Mouse (Mus musculus) heart, embryonic 16.5 days (tissue): ENCODE measurements around the gene Prr13. TPM values are rescaled to one million over a fixed set of nuclear protein-coding genes. Genes with fewer than 3 reads are reported as not detected.

Source experiments
- ATAC-seq: fragments of 200-750 bp; cut with Nextera tagmentation; replicated peaks from 2 replicates; pipeline ENCODE4 v1.8.0; 2017; ENCODE audit warnings: moderate number of reproducible peaks; ENCODE audit not compliant: insufficient read depth, low FRiP score; ENCODE audit errors: extremely low read depth
- H3K27ac ChIP-seq: fragments of 300-500 bp; sonication (generic); 2 replicates; pipeline ENCODE4 v1.5.1; 2014; ENCODE audit warnings: mild to moderate bottlenecking, low read length, control low read depth, moderate library complexity
- H3K27me3 ChIP-seq: fragments of 300-500 bp; sonication (generic); 2 replicates; pipeline ENCODE4 v1.6.1; 2014; ENCODE audit warnings: low read length, mixed read lengths; ENCODE audit not compliant: control insufficient read depth, insufficient read depth
- H3K36me3 ChIP-seq: fragments of 300-500 bp; sonication (generic); 2 replicates; pipeline ENCODE4 v1.6.1; 2014; ENCODE audit not compliant: control insufficient read depth, insufficient read depth
- H3K4me1 ChIP-seq: fragments of 300-500 bp; sonication (generic); 2 replicates; pipeline ENCODE4 v1.6.1; 2014; ENCODE audit warnings: low read length, mixed read lengths; ENCODE audit not compliant: control insufficient read depth, insufficient read depth
- H3K4me2 ChIP-seq: fragments of 300-500 bp; sonication (generic); 2 replicates; pipeline ENCODE4 v1.6.1; 2014; ENCODE audit warnings: low read depth, mild to moderate bottlenecking, control low read depth, low read length
- H3K4me3 ChIP-seq: fragments of 300-500 bp; sonication (generic); 2 replicates; pipeline ENCODE4 v1.5.1; 2014; ENCODE audit warnings: mild to moderate bottlenecking, control low read depth, low read length
- H3K9ac ChIP-seq: fragments of 300-500 bp; sonication (generic); 2 replicates; pipeline ENCODE4 v1.6.1; 2014; ENCODE audit warnings: low read length, control low read depth
- H3K9me3 ChIP-seq: fragments of 300-500 bp; sonication (generic); replicated peaks from 2 replicates; pipeline ENCODE4 v1.6.1; 2016; ENCODE audit warnings: low read length; ENCODE audit not compliant: control insufficient read depth
- WGBS: fragments of 180-500 bp; shearing (Covaris S2); extraction: QIAGEN DNeasy Blood & Tissue Kit; methylation state at CpG from one replicate; pipeline ENCODE4 v1.1.7; 2014; 5-methylcytosine and 5-hydroxymethylcytosine counted together
- polyA plus RNA-seq: library from polyadenylated mRNA; unstranded; fragments of >200 nt; fragmentation: Nextera tagmentation; extraction: Ambion mirVana; gene quantifications from 2 replicates; pipeline ENCODE4 v1.2.1, GENCODE M21; 2015

Gene Prr13
- polyA plus RNA-seq, 1 experiment from 2014 or later: 92.2 TPM

DNA sequence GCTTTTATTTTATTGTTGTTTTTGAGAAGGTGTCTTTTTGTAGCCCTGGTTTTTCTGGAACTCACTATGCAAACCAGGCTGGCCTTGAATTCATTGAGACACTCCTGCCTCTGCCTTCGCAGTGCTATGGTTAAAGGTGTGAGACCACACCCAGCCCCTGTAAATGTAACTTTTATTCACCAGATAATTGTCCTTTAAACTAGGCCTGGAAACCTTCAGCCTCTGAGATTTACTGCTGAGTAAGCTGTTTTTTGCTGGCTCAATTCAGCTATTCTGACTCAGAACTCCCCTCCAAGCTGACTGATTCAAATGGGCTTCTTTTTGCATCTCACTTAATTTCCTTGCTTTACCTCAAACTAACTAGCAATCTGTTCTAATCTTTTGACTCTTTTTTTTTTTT, 31.9 kb upstream of the Prr13 start:
- no peaks in the 10 kb centered on the region for H3K27me3 ChIP-seq
- no peak overlapping the region for H3K4me2 ChIP-seq
- H3K9ac ChIP-seq: no peak overlapping the region
- WGBS: 100% methylated on average over 1 of the region's 1 CpGs
- H3K27ac ChIP-seq: no peak overlapping the region
- no peak overlapping the region for H3K4me3 ChIP-seq
- no peaks in the 10 kb centered on the region for H3K9me3 ChIP-seq
- H3K4me1 ChIP-seq: no peaks in the 10 kb centered on the region
- H3K36me3 ChIP-seq: peaks cover 41% of the 10 kb centered on the region
- no peak for ATAC-seq

DNA sequence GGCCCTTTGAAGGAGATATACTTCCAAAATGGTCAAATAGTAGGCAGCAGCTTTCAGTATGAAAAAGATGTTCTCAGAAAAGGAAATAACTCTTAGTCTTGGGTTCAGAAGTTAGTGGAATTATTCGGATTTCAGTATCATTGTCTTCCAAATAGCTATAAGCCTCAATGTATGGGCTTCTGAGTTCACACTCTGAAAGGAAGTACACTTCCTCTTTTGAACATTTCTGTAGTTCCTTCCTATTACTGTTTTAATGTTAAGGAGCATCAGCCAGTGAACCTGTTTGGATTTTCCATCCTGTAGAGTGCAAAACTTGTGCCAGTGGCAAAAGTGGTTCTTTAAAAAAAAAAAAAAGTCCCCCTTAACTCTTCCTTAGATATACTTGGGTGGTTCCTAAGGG, 26.8 kb upstream of the Prr13 start:
- Histone ChIP-seq H3K4me2 (no peak overlapping the region), H3K4me3 (no peak overlapping the region), H3K9me3 (no peaks in the 10 kb centered on the region), H3K27me3 (no peaks in the 10 kb centered on the region), H3K27ac (no peak overlapping the region), H3K9ac (no peak overlapping the region), H3K36me3 (peaks cover 34% of the 10 kb centered on the region), H3K4me1 (no peaks in the 10 kb centered on the region)
- WGBS: 62% methylated on average over 1 of the region's 1 CpGs
- ATAC-seq: no peak

DNA sequence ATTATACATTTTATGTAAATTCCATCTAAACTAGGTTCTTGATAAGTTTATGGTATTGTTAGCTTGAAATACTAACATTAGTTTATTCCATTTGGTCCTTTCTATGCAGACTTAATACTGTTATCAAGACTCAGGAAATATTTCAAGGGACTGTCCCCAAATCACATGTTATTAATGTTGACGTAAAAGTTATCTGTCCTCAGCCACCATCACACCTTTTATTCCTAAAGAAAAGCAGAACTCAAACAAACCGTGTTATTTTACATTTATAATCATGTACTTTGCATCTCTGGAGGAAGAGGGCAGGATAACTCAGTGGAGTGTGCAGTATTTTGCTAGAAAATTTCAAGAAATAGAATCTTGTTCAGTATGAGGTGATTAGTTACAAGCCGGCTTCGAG, 25.7 kb upstream of the Prr13 start:
- H3K4me2 ChIP-seq: no peak overlapping the region
- 90% methylated on average over 4 of the region's 4 CpGs for WGBS
- H3K9me3 ChIP-seq: no peaks in the 10 kb centered on the region
- no peaks in the 10 kb centered on the region for H3K27me3 ChIP-seq
- no peak overlapping the region for H3K9ac ChIP-seq
- no peak overlapping the region for H3K4me3 ChIP-seq
- no peak for ATAC-seq
- no peaks in the 10 kb centered on the region for H3K4me1 ChIP-seq
- no peak overlapping the region for H3K27ac ChIP-seq
- H3K36me3 ChIP-seq: peaks cover 33% of the 10 kb centered on the region

DNA sequence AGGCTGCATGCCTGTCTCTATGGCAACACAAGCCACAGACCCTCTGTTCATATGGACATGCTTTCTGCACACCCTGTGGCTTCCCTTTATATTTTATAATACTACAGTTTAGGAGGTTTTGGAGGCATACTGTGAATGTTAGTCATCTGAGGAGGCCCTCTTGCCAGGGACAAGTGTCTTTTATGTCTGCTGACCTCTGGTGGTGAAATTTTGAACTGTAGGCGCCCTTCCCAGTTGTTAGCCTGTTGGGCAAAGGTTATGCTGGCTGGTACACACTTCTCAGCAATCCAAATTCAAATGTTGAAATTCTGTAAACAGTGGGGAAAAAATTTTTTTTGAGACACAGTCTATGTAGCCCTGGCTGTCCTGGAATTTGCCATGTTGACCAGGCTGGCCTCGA, 16.3 kb upstream of the Prr13 start:
- no peak overlapping the region for H3K4me3 ChIP-seq
- ATAC-seq: peak; percentile 45; the same call in 1 of the 2 replicates
- H3K27ac ChIP-seq: no peak overlapping the region
- WGBS: 54% methylated on average over 2 of the region's 2 CpGs
- no peaks in the 10 kb centered on the region for H3K36me3 ChIP-seq
- peaks cover 3% of the 10 kb centered on the region; the same call in 1 of the 2 replicates for H3K4me1 ChIP-seq
- no peaks in the 10 kb centered on the region for H3K27me3 ChIP-seq
- H3K9ac ChIP-seq: no peak overlapping the region
- H3K9me3 ChIP-seq: no peaks in the 10 kb centered on the region
- H3K4me2 ChIP-seq: no peak overlapping the region

DNA sequence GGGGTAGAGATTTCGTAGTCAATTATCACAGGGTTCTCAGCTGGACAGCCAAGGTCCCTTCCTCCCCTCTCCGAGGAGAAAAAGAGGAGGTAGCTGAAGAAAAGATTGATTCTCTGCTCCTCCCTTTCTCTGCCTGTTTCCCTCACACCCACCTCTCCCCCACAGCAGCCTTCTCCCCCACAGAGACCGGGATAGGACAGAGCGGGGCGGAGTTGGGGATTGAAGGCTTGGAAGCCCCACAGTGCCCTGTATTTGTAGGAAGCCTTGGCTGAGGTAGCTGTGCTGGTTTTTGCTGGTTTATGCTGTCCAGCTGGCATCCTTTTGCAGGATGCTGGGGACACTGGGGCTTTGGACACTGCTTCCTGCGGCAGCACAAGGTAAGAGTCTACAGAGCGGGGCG, 13.7 kb upstream of the Prr13 start, which contains the start of gene Amhr2:
TSS of gene Amhr2 (plus strand) at position 222 of the 400 bp plus-strand sequence.
- ATAC-seq: no peak
- no peaks in the 10 kb centered on the region for H3K27me3 ChIP-seq
- WGBS: 65% methylated on average over 8 of the region's 8 CpGs
- peaks cover 3% of the 10 kb centered on the region; the same call in 1 of the 2 replicates for H3K4me1 ChIP-seq
- no peak within 1 kb of the TSS for H3K27ac ChIP-seq
- H3K36me3 ChIP-seq: no peaks in the 10 kb centered on the region
- H3K4me3 ChIP-seq: no peak within 1 kb of the TSS
- H3K9me3 ChIP-seq: no peaks in the 10 kb centered on the region
- no peak within 1 kb of the TSS for H3K4me2 ChIP-seq
- no peak within 1 kb of the TSS for H3K9ac ChIP-seq

DNA sequence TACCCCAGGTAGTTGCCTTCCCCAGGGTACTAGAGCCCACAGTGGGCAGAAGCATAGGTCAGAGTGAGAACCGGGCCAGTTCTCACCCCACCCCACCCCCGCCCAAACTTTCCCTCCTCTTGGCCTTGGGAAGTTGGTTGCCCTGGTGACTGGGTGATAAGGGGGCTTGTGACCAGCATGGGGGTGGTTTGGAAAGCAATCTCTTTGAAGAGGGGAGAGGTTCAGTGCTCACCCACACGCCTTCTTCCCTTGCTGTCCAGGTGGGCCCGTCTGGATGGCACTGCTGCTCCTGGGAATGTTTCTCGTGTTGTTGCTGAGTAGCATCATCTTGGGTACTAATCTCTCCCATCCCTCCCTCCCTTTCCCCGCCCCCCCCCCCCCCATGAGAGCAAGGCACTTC, 12.4 kb upstream of the Prr13 start:
- no peak for ATAC-seq
- Histone ChIP-seq H3K9me3 (no peaks in the 10 kb centered on the region), H3K27me3 (no peaks in the 10 kb centered on the region), H3K4me1 (peaks cover 3% of the 10 kb centered on the region; the same call in 1 of the 2 replicates), H3K4me2 (no peak overlapping the region), H3K4me3 (no peak overlapping the region), H3K36me3 (no peaks in the 10 kb centered on the region), H3K9ac (no peak overlapping the region), H3K27ac (no peak overlapping the region)
- 18% methylated on average over 6 of the region's 6 CpGs for WGBS

DNA sequence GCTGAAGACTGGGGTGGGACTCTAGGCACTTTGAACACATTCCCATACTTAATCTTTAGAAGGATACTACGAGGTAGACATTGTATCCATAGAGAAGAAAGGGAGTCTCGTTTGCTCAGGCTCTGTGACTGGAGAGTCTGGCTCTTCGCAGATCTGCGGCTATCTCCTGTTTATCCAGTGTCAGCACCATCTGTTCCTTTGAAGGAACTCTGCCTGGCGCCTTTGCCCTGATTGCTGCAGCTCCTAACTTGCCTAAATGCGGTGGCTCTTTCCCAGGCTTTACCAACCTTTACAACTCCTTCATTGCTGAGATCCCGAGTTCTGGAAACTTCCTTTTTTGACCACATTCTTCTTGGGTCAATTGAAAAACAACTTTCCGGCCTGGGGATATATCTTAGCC, 9.5 kb upstream of the Prr13 start:
- WGBS: 42% methylated on average over 8 of the region's 8 CpGs
- H3K27me3 ChIP-seq: no peaks in the 10 kb centered on the region
- H3K36me3 ChIP-seq: no peaks in the 10 kb centered on the region
- H3K4me1 ChIP-seq: peaks cover 3% of the 10 kb centered on the region; the same call in 1 of the 2 replicates
- H3K4me2 ChIP-seq: no peak overlapping the region
- no peaks in the 10 kb centered on the region for H3K9me3 ChIP-seq
- no peak overlapping the region for H3K4me3 ChIP-seq
- no peak for ATAC-seq
- H3K27ac ChIP-seq: no peak overlapping the region
- no peak overlapping the region for H3K9ac ChIP-seq

DNA sequence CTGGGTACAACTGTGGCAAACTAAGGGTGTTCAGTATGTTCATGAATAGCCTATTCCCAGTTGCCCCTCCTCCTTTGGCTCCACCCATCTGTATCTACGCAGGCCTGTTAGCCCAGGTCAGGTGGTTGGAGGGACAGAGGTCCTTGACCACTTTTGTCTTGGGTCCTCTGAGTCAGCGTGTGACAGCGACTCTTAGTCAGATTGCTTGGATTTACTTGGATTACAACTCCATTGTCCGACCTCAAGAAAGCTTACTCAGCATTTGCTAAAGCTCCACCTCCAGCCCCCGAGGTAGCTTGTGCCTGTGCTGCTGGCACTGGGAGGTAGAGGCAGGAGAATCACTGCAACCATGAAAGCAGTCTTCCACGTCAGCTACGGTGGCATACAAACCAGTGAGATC, 7.9 kb upstream of the Prr13 start:
- no peaks in the 10 kb centered on the region for H3K36me3 ChIP-seq
- peak overlapping the region; percentile 10; the same call in 1 of the 2 replicates for H3K4me2 ChIP-seq
- no peak overlapping the region for H3K27ac ChIP-seq
- no peaks in the 10 kb centered on the region for H3K27me3 ChIP-seq
- peaks cover 3% of the 10 kb centered on the region; the same call in 1 of the 2 replicates for H3K4me1 ChIP-seq
- no peaks in the 10 kb centered on the region for H3K9me3 ChIP-seq
- ATAC-seq: no peak
- 42% methylated on average over 7 of the region's 7 CpGs for WGBS
- no peak overlapping the region for H3K9ac ChIP-seq
- H3K4me3 ChIP-seq: no peak overlapping the region

DNA sequence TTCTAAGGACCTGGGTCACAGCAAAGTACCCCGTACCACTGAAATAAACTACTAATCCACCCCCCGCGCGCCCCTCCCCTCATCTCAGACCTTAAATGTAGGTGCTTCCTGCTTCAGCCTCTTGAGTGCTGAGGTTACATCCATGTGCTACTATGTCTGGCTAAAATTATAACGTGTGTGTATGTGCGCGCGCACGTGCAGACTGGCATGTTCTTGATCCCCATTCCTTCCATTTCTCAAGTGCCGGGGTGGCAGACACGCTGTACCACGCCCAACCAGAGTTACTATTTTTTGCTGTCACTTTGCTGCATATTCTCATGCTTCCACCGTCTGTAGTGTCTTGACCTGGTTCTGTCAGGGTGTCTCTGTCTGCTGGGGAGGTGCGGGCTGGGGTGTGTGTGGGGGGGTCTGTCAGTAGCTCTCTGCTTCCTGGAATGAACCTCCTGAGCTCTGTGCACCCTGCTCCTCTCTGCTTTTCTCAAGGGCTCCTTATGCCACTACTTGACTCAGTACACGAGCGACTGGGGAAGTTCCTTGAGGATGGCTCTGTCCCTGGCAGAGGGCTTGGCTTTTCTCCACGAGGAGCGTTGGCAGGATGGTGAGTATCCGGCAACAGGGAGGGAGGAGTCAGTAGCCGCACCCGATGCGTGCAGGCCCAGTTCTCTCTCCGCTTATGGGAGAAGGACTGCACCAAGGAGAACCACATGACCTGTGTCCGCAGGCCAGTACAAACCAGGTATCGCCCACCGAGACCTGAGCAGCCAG, 7.0 kb upstream of the Prr13 start:
- 66% methylated on average over 26 of the region's 26 CpGs for WGBS

More for the DNA sequence above, 7.0 kb upstream of the Prr13 start:
- no peak overlapping the region for H3K9ac ChIP-seq
- no peaks in the 10 kb centered on the region for H3K27me3 ChIP-seq
- no peak overlapping the region for H3K4me2 ChIP-seq
- H3K36me3 ChIP-seq: no peaks in the 10 kb centered on the region
- no peak overlapping the region for H3K27ac ChIP-seq
- no peaks in the 10 kb centered on the region for H3K9me3 ChIP-seq
- no peak for ATAC-seq
- no peak overlapping the region for H3K4me3 ChIP-seq
- no peaks in the 10 kb centered on the region for H3K4me1 ChIP-seq
